Mouse (Mus musculus): ENCODE measurements around the gene Ccdc63. TPM values are rescaled to one million over a fixed set of nuclear protein-coding genes. Genes with fewer than 3 reads are reported as not detected.
A peak's percentile ranks its signal among the peaks of the same experiment; 100 is the strongest.
"Not testable (repeated sequence)": the region's sequence is repeated elsewhere in the genome, so short reads cannot be mapped to it uniquely, and the experiment has no call there.

The Ccdc63 gene
- total RNA-seq, 4 experiments from 2014 or later: 0.29 to 1.7 (median 0.48) TPM

- DNase-seq (ENCODE audit: low spot score in 2 of 2): no peak
Observed at GRCm38 (mm10) chr5:122149259-122149658, 8.6 kb upstream of the Ccdc63 start.

GRCm38 (mm10) chr5:122148107-122148506 is 7.5 kb upstream of the Ccdc63 start:
- no peak for DNase-seq (ENCODE audit: low spot score in 2 of 2)

GRCm38 (mm10) chr5:122146609-122147008 is 6.0 kb upstream of the Ccdc63 start:
- no peak for DNase-seq (ENCODE audit: low spot score in 2 of 2)

- no peak for DNase-seq (ENCODE audit: low spot score in 2 of 2)
Observed at GRCm38 (mm10) chr5:122146056-122146580, 5.5 kb upstream of the Ccdc63 start.

- DNase-seq (ENCODE audit: low spot score in 2 of 2): no peak
Observed at GRCm38 (mm10) chr5:122145381-122146055, 4.9 kb upstream of the Ccdc63 start.

- DNase-seq (ENCODE audit: low spot score in 2 of 2): no peak
Observed at GRCm38 (mm10) chr5:122144825-122145224, 4.2 kb upstream of the Ccdc63 start.

GRCm38 (mm10) chr5:122143543-122143942 is 2.9 kb upstream of the Ccdc63 start:
- DNase-seq (ENCODE audit: low spot score in 2 of 2): no peak

GRCm38 (mm10) chr5:122142230-122142992 is 1.8 kb upstream of the Ccdc63 start:
- DNase-seq (ENCODE audit: low spot score in 2 of 2): no peak

- not testable (repeated sequence) for DNase-seq (ENCODE audit: low spot score in 2 of 2)
Observed at GRCm38 (mm10) chr5:122139771-122140170, 852 bp downstream of the Ccdc63 start.

GRCm38 (mm10) chr5:122138856-122139255 is 1.8 kb downstream of the Ccdc63 start:
- no peak for DNase-seq (ENCODE audit: low spot score in 2 of 2)

- no peak for DNase-seq (ENCODE audit: low spot score in 2 of 2)
Observed at GRCm38 (mm10) chr5:122136508-122137408, 3.9 kb downstream of the Ccdc63 start.

GRCm38 (mm10) chr5:122135290-122135882 is 5.2 kb downstream of the Ccdc63 start:
- no peak for DNase-seq (ENCODE audit: low spot score in 2 of 2)

- no peak for DNase-seq (ENCODE audit: low spot score in 2 of 2)
Observed at GRCm38 (mm10) chr5:122134395-122135289, 6.0 kb downstream of the Ccdc63 start.

GRCm38 (mm10) chr5:122133050-122133389 is 7.6 kb downstream of the Ccdc63 start:
- no peak for DNase-seq (ENCODE audit: low spot score in 2 of 2)

GRCm38 (mm10) chr5:122132167-122133049 is 8.2 kb downstream of the Ccdc63 start:
- no peak for DNase-seq (ENCODE audit: low spot score in 2 of 2)

- DNase-seq (ENCODE audit: low spot score in 2 of 2): peak; percentile 70 to 80
Observed at GRCm38 (mm10) chr5:122131076-122132051, 9.3 kb downstream of the Ccdc63 start.

- peak; percentile 43 to 49 for DNase-seq (ENCODE audit: low spot score in 2 of 2)
Observed at GRCm38 (mm10) chr5:122130341-122130998, 10.2 kb downstream of the Ccdc63 start.

Data from layer of hippocampus, adult 8-10 months (tissue).